Mouse (Mus musculus): Measurements from ENCODE around the gene Nfkbie. TPM values are rescaled to one million over a fixed set of nuclear protein-coding genes. Genes with fewer than 3 reads are reported as not detected.
A peak's percentile ranks its signal among the peaks of the same experiment; 100 is the strongest.

Nfkbie gene
- polyA plus RNA-seq, 1 experiment from 2014 or later, result 1.6 TPM

- Histone ChIP-seq H3K4me2 (replicated peaks; ENCODE audit: low read depth) (0 out of 2 replicates have a peak overlapping the region, but pooled peaks have one; percentile 17), H3K4me1 (replicated peaks; ENCODE audit: control insufficient read depth, insufficient read depth) (no peaks in the 10 kb centered on the region), H3K4me3 (ENCODE audit: low read depth, low read length) (no peak overlapping the region), H3K27ac (replicated peaks) (peak overlapping the region; percentile 79), H3K36me3 (ENCODE audit: control insufficient read depth, insufficient read depth, low read length) (no peaks in the 10 kb centered on the region), H3K27me3 (ENCODE audit: control insufficient read depth, insufficient read depth, low read length) (no peaks in the 10 kb centered on the region), H3K9me3 (ENCODE audit: control insufficient read depth, low read length) (no peaks in the 10 kb centered on the region), H3K9ac (ENCODE audit: low read length) (no peak overlapping the region)
- TF ChIP-seq CTCF (IDR thresholded peaks at IDR 0.05; ENCODE audit: low read depth) (no peak), EP300 (optimal IDR thresholded peaks at IDR 0.05) (no peak)
- DNase-seq (ENCODE audit: low spot score) (no peak), ATAC-seq (ENCODE audit: low FRiP score, low TSS enrichment) (peak; percentile 80)
- 25% methylated on average over 5 of the region's 5 CpGs for WGBS
Measured at GRCm38 (mm10) chr17:45610144-45610866, 54.8 kb downstream of the Nfkbie start.

- DNase-seq (ENCODE audit: low spot score), result no peak
- Histone ChIP-seq H3K27me3 (ENCODE audit: control insufficient read depth, insufficient read depth, low read length) (no peaks in the 10 kb centered on the region), H3K4me3 (ENCODE audit: low read depth, low read length) (no peak overlapping the region), H3K4me1 (replicated peaks; ENCODE audit: control insufficient read depth, insufficient read depth) (no peaks in the 10 kb centered on the region), H3K9ac (ENCODE audit: low read length) (no peak overlapping the region), H3K4me2 (replicated peaks; ENCODE audit: low read depth) (no peak overlapping the region), H3K9me3 (ENCODE audit: control insufficient read depth, low read length) (no peaks in the 10 kb centered on the region), H3K36me3 (ENCODE audit: control insufficient read depth, insufficient read depth, low read length) (no peaks in the 10 kb centered on the region), H3K27ac (replicated peaks) (no peak overlapping the region)
- no peak for ATAC-seq (ENCODE audit: low FRiP score, low TSS enrichment)
- no peak for TF ChIP-seq CTCF (IDR thresholded peaks at IDR 0.05; ENCODE audit: low read depth)
- no peak for TF ChIP-seq EP300 (optimal IDR thresholded peaks at IDR 0.05)
- WGBS, result 73% methylated on average over 8 of the region's 8 CpGs
Measured at GRCm38 (mm10) chr17:45612008-45612407, 56.5 kb downstream of the Nfkbie start.

Other genes with a start within 250 kb of the Nfkbie start
- 28.9 and 31.8 TPM in 2 replicates for gene Cdc5l, start 122.0 kb upstream of the Nfkbie start, polyA plus RNA-seq (2015; fragmentation: Nextera tagmentation; extraction: Ambion mirVana)
- gene Spats1, start 80.3 kb upstream of the Nfkbie start, polyA plus RNA-seq (2015; fragmentation: Nextera tagmentation; extraction: Ambion mirVana), result 0.24 and 0.25 TPM in 2 replicates
- 5.7 and 6.1 TPM in 2 replicates for gene Aars2, start 48.9 kb upstream of the Nfkbie start, polyA plus RNA-seq (2015; fragmentation: Nextera tagmentation; extraction: Ambion mirVana)
- 0.04 and 0.13 TPM in 2 replicates for gene Tcte1, start 32.3 kb upstream of the Nfkbie start, polyA plus RNA-seq (2015; fragmentation: Nextera tagmentation; extraction: Ambion mirVana)
- 0.41 and 0.63 TPM in 2 replicates for gene Tmem151b, start 6.0 kb upstream of the Nfkbie start, polyA plus RNA-seq (2015; fragmentation: Nextera tagmentation; extraction: Ambion mirVana)
- gene Slc35b2, start 8.2 kb downstream of the Nfkbie start, polyA plus RNA-seq (2015; fragmentation: Nextera tagmentation; extraction: Ambion mirVana), result 72.7 and 76.8 TPM in 2 replicates
- gene Hsp90ab1, start 17.6 kb downstream of the Nfkbie start, polyA plus RNA-seq (2015; fragmentation: Nextera tagmentation; extraction: Ambion mirVana), result 715 and 750 TPM in 2 replicates
- 49.4 and 55.3 TPM in 2 replicates for gene Slc29a1, start 43.9 kb downstream of the Nfkbie start, polyA plus RNA-seq (2015; fragmentation: Nextera tagmentation; extraction: Ambion mirVana)
- 1.2 and 1.5 TPM in 2 replicates for gene Mymx, start 46.4 kb downstream of the Nfkbie start, polyA plus RNA-seq (2015; fragmentation: Nextera tagmentation; extraction: Ambion mirVana)
- 0.06 TPM in 2 replicates for gene Capn11, start 103.6 kb downstream of the Nfkbie start, polyA plus RNA-seq (2015; fragmentation: Nextera tagmentation; extraction: Ambion mirVana)
- gene Mrpl14, start 130.6 kb downstream of the Nfkbie start, polyA plus RNA-seq (2015; fragmentation: Nextera tagmentation; extraction: Ambion mirVana), result 163 TPM in 2 replicates
- 40.9 and 45.0 TPM in 2 replicates for gene Tmem63b, start 131.2 kb downstream of the Nfkbie start, polyA plus RNA-seq (2015; fragmentation: Nextera tagmentation; extraction: Ambion mirVana)
- not detected in 2 replicates for gene 1600014C23Rik, start 178.1 kb downstream of the Nfkbie start, polyA plus RNA-seq (2015; fragmentation: Nextera tagmentation; extraction: Ambion mirVana)